Mouse (Mus musculus): ENCODE data around the gene Camk2b. TPM values are rescaled to one million over a fixed set of nuclear protein-coding genes. Genes with fewer than 3 reads are reported as not detected.

Camk2b gene
- polyA plus RNA-seq, 1 experiment from 2014 or later = 117 TPM

- Histone ChIP-seq H3K4me1 (replicated peaks; ENCODE audit: control insufficient read depth, insufficient read depth, low read length) (peaks cover 7% of the 10 kb centered on the region), H3K4me3 (replicated peaks; ENCODE audit: low read length) (no peak overlapping the region), H3K4me2 (replicated peaks) (no peak overlapping the region), H3K27ac (peak overlapping the region; percentile 12; the same call in 1 of the 2 replicates), H3K36me3 (replicated peaks; ENCODE audit: control insufficient read depth, insufficient read depth) (0 out of 2 replicates have a peak, but pooled peaks cover 6% of the 10 kb centered on the region), H3K27me3 (ENCODE audit: control insufficient read depth, insufficient read depth, low read length) (peaks cover 5% of the 10 kb centered on the region; the same call in 1 of the 2 replicates), H3K9ac (no peak overlapping the region), H3K9me3 (ENCODE audit: control insufficient read depth, low read length) (no peaks in the 10 kb centered on the region)
- no peak for ATAC-seq (ENCODE audit: low FRiP score)
- WGBS = 82% methylated on average over 14 of the region's 14 CpGs
- no peak for DNase-seq (ENCODE audit: low spot score)
These were observed 65.0 kb downstream of the Camk2b start for GRCm38 (mm10) chr11:6000961-6001682.

GRCm38 (mm10) chr11:5999832-6000771, 66.1 kb downstream of the Camk2b start:
- peak; percentile 86 for ATAC-seq (ENCODE audit: low FRiP score)
- Histone ChIP-seq H3K4me1 (replicated peaks; ENCODE audit: control insufficient read depth, insufficient read depth, low read length) (peaks cover 7% of the 10 kb centered on the region), H3K4me3 (replicated peaks; ENCODE audit: low read length) (no peak overlapping the region), H3K27ac (peak overlapping the region; percentile 12; the same call in 1 of the 2 replicates), H3K36me3 (replicated peaks; ENCODE audit: control insufficient read depth, insufficient read depth) (0 out of 2 replicates have a peak, but pooled peaks cover 6% of the 10 kb centered on the region), H3K9ac (no peak overlapping the region), H3K4me2 (replicated peaks) (no peak overlapping the region), H3K27me3 (ENCODE audit: control insufficient read depth, insufficient read depth, low read length) (peaks cover 5% of the 10 kb centered on the region; the same call in 1 of the 2 replicates), H3K9me3 (ENCODE audit: control insufficient read depth, low read length) (no peaks in the 10 kb centered on the region)
- WGBS = 19% methylated on average over 8 of the region's 8 CpGs
- peak; percentile 44 for DNase-seq (ENCODE audit: low spot score)

GRCm38 (mm10) chr11:5998472-5998871, 67.7 kb downstream of the Camk2b start:
- H3K9ac ChIP-seq = no peak overlapping the region
- no peak overlapping the region for H3K4me3 ChIP-seq (replicated peaks; ENCODE audit: low read length)
- H3K4me1 ChIP-seq (replicated peaks; ENCODE audit: control insufficient read depth, insufficient read depth, low read length) = peaks cover 7% of the 10 kb centered on the region
- no peak overlapping the region for H3K27ac ChIP-seq
- 95% methylated on average over 2 of the region's 2 CpGs for WGBS
- no peaks in the 10 kb centered on the region for H3K27me3 ChIP-seq (ENCODE audit: control insufficient read depth, insufficient read depth, low read length)
- ATAC-seq (ENCODE audit: low FRiP score) = no peak
- 0 out of 2 replicates have a peak, but pooled peaks cover 13% of the 10 kb centered on the region for H3K36me3 ChIP-seq (replicated peaks; ENCODE audit: control insufficient read depth, insufficient read depth)
- DNase-seq (ENCODE audit: low spot score) = no peak
- H3K9me3 ChIP-seq (ENCODE audit: control insufficient read depth, low read length) = no peaks in the 10 kb centered on the region
- H3K4me2 ChIP-seq (replicated peaks) = no peak overlapping the region

- no peaks in the 10 kb centered on the region for H3K9me3 ChIP-seq (ENCODE audit: control insufficient read depth, low read length)
- DNase-seq (ENCODE audit: low spot score) (peak; percentile 90), ATAC-seq (ENCODE audit: low FRiP score) (0 out of 2 replicates have a peak, but pooled peaks have one; percentile 9)
- H3K4me3 ChIP-seq (replicated peaks; ENCODE audit: low read length) = no peak overlapping the region
- no peak overlapping the region for H3K4me2 ChIP-seq (replicated peaks)
- H3K9ac ChIP-seq = no peak overlapping the region
- H3K36me3 ChIP-seq (replicated peaks; ENCODE audit: control insufficient read depth, insufficient read depth) = peaks cover 23% of the 10 kb centered on the region
- 19% methylated on average over 8 of the region's 8 CpGs for WGBS
- H3K27ac ChIP-seq = no peak overlapping the region
- no peaks in the 10 kb centered on the region for H3K27me3 ChIP-seq (ENCODE audit: control insufficient read depth, insufficient read depth, low read length)
- peaks cover 7% of the 10 kb centered on the region for H3K4me1 ChIP-seq (replicated peaks; ENCODE audit: control insufficient read depth, insufficient read depth, low read length)
These were observed 70.2 kb downstream of the Camk2b start for GRCm38 (mm10) chr11:5995989-5996388.

GRCm38 (mm10) chr11:5994880-5995279, 71.3 kb downstream of the Camk2b start:
- Histone ChIP-seq H3K9me3 (ENCODE audit: control insufficient read depth, low read length) (no peaks in the 10 kb centered on the region), H3K27ac (no peak overlapping the region), H3K27me3 (ENCODE audit: control insufficient read depth, insufficient read depth, low read length) (no peaks in the 10 kb centered on the region), H3K9ac (no peak overlapping the region), H3K4me3 (replicated peaks; ENCODE audit: low read length) (no peak overlapping the region), H3K4me2 (replicated peaks) (no peak overlapping the region), H3K36me3 (replicated peaks; ENCODE audit: control insufficient read depth, insufficient read depth) (peaks cover 26% of the 10 kb centered on the region), H3K4me1 (replicated peaks; ENCODE audit: control insufficient read depth, insufficient read depth, low read length) (peaks cover under 1% of the 10 kb centered on the region)
- no peak for DNase-seq (ENCODE audit: low spot score)
- no peak for ATAC-seq (ENCODE audit: low FRiP score)
- 83% methylated on average over 3 of the region's 3 CpGs for WGBS

- peaks cover 24% of the 10 kb centered on the region for H3K36me3 ChIP-seq (replicated peaks; ENCODE audit: control insufficient read depth, insufficient read depth)
- H3K27me3 ChIP-seq (ENCODE audit: control insufficient read depth, insufficient read depth, low read length) = no peaks in the 10 kb centered on the region
- no peak overlapping the region for H3K4me2 ChIP-seq (replicated peaks)
- no peaks in the 10 kb centered on the region for H3K4me1 ChIP-seq (replicated peaks; ENCODE audit: control insufficient read depth, insufficient read depth, low read length)
- no peak overlapping the region for H3K4me3 ChIP-seq (replicated peaks; ENCODE audit: low read length)
- H3K9ac ChIP-seq = no peak overlapping the region
- DNase-seq (ENCODE audit: low spot score) (no peak), ATAC-seq (ENCODE audit: low FRiP score) (no peak)
- WGBS = 84% methylated on average over 5 of the region's 5 CpGs
- no peaks in the 10 kb centered on the region for H3K9me3 ChIP-seq (ENCODE audit: control insufficient read depth, low read length)
- no peak overlapping the region for H3K27ac ChIP-seq
These were observed 72.0 kb downstream of the Camk2b start for GRCm38 (mm10) chr11:5994212-5994611.

GRCm38 (mm10) chr11:5990910-5991309, 75.3 kb downstream of the Camk2b start:
- Histone ChIP-seq H3K27me3 (ENCODE audit: control insufficient read depth, insufficient read depth, low read length) (no peaks in the 10 kb centered on the region), H3K4me3 (replicated peaks; ENCODE audit: low read length) (no peak overlapping the region), H3K27ac (no peak overlapping the region), H3K9me3 (ENCODE audit: control insufficient read depth, low read length) (no peaks in the 10 kb centered on the region), H3K4me2 (replicated peaks) (no peak overlapping the region), H3K36me3 (replicated peaks; ENCODE audit: control insufficient read depth, insufficient read depth) (peaks cover 40% of the 10 kb centered on the region), H3K4me1 (replicated peaks; ENCODE audit: control insufficient read depth, insufficient read depth, low read length) (no peaks in the 10 kb centered on the region), H3K9ac (no peak overlapping the region)
- ATAC-seq (ENCODE audit: low FRiP score) (no peak), DNase-seq (ENCODE audit: low spot score) (peak; percentile 78)
- 39% methylated on average over 4 of the region's 4 CpGs for WGBS

GRCm38 (mm10) chr11:5989954-5990593, 76.1 kb downstream of the Camk2b start:
- Histone ChIP-seq H3K36me3 (replicated peaks; ENCODE audit: control insufficient read depth, insufficient read depth) (peaks cover 40% of the 10 kb centered on the region), H3K4me2 (replicated peaks) (no peak overlapping the region), H3K9me3 (ENCODE audit: control insufficient read depth, low read length) (no peaks in the 10 kb centered on the region), H3K4me1 (replicated peaks; ENCODE audit: control insufficient read depth, insufficient read depth, low read length) (no peaks in the 10 kb centered on the region), H3K4me3 (replicated peaks; ENCODE audit: low read length) (no peak overlapping the region), H3K9ac (no peak overlapping the region), H3K27ac (no peak overlapping the region), H3K27me3 (ENCODE audit: control insufficient read depth, insufficient read depth, low read length) (no peaks in the 10 kb centered on the region)
- ATAC-seq (ENCODE audit: low FRiP score) = no peak
- WGBS = 85% methylated on average over 16 of the region's 16 CpGs
- DNase-seq (ENCODE audit: low spot score) = no peak

GRCm38 (mm10) chr11:5988126-5988525, 78.0 kb downstream of the Camk2b start:
- Histone ChIP-seq H3K4me2 (replicated peaks) (no peak overlapping the region), H3K27ac (no peak overlapping the region), H3K9ac (no peak overlapping the region), H3K4me1 (replicated peaks; ENCODE audit: control insufficient read depth, insufficient read depth, low read length) (no peaks in the 10 kb centered on the region), H3K9me3 (ENCODE audit: control insufficient read depth, low read length) (no peaks in the 10 kb centered on the region), H3K27me3 (ENCODE audit: control insufficient read depth, insufficient read depth, low read length) (no peaks in the 10 kb centered on the region), H3K4me3 (replicated peaks; ENCODE audit: low read length) (no peak overlapping the region), H3K36me3 (replicated peaks; ENCODE audit: control insufficient read depth, insufficient read depth) (peaks cover 33% of the 10 kb centered on the region)
- DNase-seq (ENCODE audit: low spot score) (no peak), ATAC-seq (ENCODE audit: low FRiP score) (no peak)
- WGBS = 80% methylated on average over 10 of the region's 10 CpGs
